Mouse (Mus musculus): ENCODE measurements around the gene Washc3.

Washc3 gene

DNA sequence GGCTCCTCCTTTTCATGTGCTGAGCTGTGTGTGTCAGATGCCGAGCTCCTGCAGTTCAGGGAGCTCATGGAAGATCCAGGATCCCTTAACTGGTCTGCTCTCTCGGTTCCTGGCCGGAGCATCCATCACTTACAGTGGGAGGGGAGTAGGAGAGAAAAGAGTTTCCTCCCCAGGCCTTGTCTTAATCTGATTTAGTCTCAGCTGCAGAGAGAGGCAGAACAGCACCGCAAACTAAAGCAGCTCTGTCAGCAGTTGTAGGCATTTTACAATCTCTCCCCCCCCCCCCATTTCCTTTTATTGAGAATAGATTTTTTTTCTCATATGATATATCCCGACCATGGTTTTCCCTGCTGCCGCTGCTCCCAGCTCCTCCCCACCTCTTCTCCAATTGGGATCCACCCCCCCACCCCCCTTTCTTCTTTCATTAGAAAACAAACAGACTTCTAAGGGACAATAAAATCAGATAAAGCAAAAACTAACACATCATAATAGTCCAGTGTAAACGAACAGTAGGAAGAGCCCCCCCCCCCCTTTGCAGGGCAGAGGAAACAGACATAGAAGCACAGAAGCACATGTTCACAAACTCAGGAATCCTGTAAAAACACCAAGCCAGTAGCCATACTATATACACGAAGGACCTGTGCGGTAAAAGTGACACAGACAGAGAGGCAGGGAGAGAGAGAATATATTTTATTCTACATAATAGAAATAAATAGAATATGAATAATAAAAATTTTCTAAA is 51.4 kb downstream of the Washc3 start:
- no peak for DNase-seq (ENCODE audit: extremely low read depth, low read depth, low spot score)

- no peak for DNase-seq (ENCODE audit: extremely low read depth, low read depth, low spot score)
Measured at GRCm38 (mm10) chr10:88255556-88255955, 54.7 kb downstream of the Washc3 start.

DNA sequence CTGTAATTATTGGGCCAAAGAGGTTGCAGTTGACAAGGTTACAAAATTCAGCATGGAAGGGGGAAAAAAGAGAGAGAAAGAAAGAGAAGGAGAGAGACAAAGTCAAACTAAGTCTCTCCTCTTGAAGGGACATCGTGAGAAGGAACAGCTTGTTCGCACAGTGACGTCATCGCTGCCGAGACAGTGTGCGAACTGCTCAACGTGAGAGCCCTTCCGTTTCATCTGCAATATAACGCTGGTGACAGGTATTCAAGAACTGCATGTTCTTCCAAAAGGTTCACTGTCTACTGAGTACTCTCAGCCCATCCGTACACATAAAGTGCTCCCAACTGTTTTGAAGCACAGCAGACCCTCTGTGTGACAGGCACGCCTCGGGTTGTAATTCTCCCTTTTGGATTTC is 59.4 kb downstream of the Washc3 start:
- DNase-seq (ENCODE audit: extremely low read depth, low read depth, low spot score): no peak

DNA sequence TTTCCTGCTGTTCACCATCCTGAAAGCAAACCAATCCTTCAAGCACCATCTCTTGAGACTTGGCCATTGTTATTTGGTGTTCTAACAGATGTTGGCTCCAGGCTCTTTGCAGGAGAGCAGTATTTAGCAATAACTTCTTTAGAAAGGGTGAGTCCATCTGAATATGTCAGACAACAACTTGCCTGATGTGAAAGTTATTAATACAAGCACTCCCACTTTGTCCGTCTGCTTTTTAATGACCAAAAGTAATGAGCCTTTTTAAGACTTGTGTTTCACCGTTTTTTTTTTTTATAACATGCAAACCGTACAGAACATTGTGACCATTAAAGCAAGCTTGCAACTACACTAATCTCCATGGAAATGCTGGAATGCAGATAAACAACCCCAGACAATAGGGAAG is 60.3 kb downstream of the Washc3 start:
- no peak for DNase-seq (ENCODE audit: extremely low read depth, low read depth, low spot score)

- DNase-seq (ENCODE audit: extremely low read depth, low read depth, low spot score): no peak
Measured at GRCm38 (mm10) chr10:88263383-88263782, 62.5 kb downstream of the Washc3 start.

- DNase-seq (ENCODE audit: extremely low read depth, low read depth, low spot score): no peak
Measured at GRCm38 (mm10) chr10:88274045-88274444, 73.2 kb downstream of the Washc3 start.

- no peak for DNase-seq (ENCODE audit: extremely low read depth, low read depth, low spot score)
Measured at GRCm38 (mm10) chr10:88281699-88282098, 80.8 kb downstream of the Washc3 start.

DNA sequence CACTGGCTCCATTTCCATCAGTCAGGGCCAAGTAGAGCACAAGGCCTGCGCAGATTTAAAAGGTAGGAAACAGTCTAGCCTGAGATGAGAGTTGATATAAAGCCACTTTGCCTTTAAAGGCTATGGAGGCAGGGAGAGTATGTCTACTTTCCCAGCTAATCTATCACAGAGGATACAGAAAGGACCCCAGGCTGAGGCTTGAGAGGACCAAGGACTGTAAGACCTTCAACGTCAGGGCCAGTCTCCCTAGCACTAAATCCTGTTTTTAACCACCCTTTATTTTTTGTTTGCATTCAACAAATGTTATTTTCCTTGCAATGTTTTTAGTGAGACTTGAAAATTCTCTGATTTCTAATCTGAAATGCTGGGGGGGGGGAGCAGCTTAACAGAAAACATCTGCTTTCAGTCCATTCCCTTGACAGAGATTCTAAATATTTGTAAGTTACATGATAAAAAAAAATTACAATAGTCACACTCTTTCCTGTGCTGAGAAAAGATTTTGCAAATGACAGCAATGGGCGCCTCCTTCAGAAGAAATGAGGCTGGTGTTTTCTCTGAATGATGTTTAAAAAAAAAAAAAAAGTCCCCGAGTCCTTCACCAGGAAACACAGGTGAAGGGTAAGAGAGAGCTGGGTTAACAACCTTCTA is 83.6 kb downstream of the Washc3 start:
- no peak for DNase-seq (ENCODE audit: extremely low read depth, low read depth, low spot score)

DNA sequence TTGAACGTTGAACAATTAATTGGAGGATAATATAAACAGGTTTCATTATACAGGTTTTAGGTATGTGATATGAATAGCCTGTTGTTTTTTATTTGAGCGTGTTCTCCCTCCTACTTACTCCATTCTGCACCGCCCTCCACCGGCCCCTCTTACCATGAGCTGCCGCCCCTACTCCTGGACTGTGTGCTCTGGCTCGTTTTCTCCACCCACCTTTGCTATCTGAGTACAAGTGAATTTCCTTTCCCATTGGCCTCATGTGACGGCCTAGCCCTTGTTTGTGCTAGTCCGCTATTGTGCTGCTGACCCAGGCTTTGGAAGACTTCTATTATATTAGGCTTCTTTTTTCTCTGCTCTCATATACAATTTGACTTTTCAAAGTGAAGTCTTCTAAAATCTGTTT is 86.4 kb downstream of the Washc3 start:
- DNase-seq (ENCODE audit: extremely low read depth, low read depth, low spot score): no peak

GRCm38 (mm10) chr10:88288061-88288460 is 87.2 kb downstream of the Washc3 start:
- no peak for DNase-seq (ENCODE audit: extremely low read depth, low read depth, low spot score)

GRCm38 (mm10) chr10:88295091-88295490 is 94.2 kb downstream of the Washc3 start:
- DNase-seq (ENCODE audit: extremely low read depth, low read depth, low spot score): no peak

Measured in fat pad, adult 2 months (tissue).